Mouse (Mus musculus) gonadal fat pad, adult 2 months (tissue): ENCODE results near the gene Gm49486. TPM values are rescaled to one million over a fixed set of nuclear protein-coding genes. Genes with fewer than 3 reads are reported as not detected.
"Not testable (repeated sequence)": the region's sequence is repeated elsewhere in the genome, so short reads cannot be mapped to it uniquely, and the experiment has no call there.

ENCODE experiments used
- DNase-seq: peaks from one replicate; pipeline ENCODE4 v3.0.0-alpha.2; 2012; ENCODE audit warnings: low read depth
- polyA plus RNA-seq: library from polyadenylated mRNA; depleted of rRNA; stranded (reverse); fragments of >200 nt; gene quantifications from 2 replicates; pipeline ENCODE4 v1.2.3, GENCODE M21; 2012

Gm49486 gene
- polyA plus RNA-seq, 1 experiment, result 0.11 TPM

GRCm38 (mm10) chr15:79224685-79225084 is 4.5 kb upstream of the Gm49486 start:
- no peak for DNase-seq

GRCm38 (mm10) chr15:79225780-79226179 is 3.4 kb upstream of the Gm49486 start:
- DNase-seq, result not testable (repeated sequence)

GRCm38 (mm10) chr15:79235268-79235667 is 6.1 kb downstream of the Gm49486 start:
- no peak for DNase-seq

GRCm38 (mm10) chr15:79238036-79238435 is 8.8 kb downstream of the Gm49486 start:
- DNase-seq, result no peak

GRCm38 (mm10) chr15:79242574-79243233 is 13.5 kb downstream of the Gm49486 start:
- DNase-seq, result no peak

- DNase-seq, result no peak
Measured at GRCm38 (mm10) chr15:79243234-79244042, 14.2 kb downstream of the Gm49486 start.

- no peak for DNase-seq
Measured at GRCm38 (mm10) chr15:79244071-79244893, 15.1 kb downstream of the Gm49486 start.

GRCm38 (mm10) chr15:79245321-79245720 is 16.1 kb downstream of the Gm49486 start:
- no peak for DNase-seq

- DNase-seq, result no peak
Measured at GRCm38 (mm10) chr15:79250236-79250635, 21.0 kb downstream of the Gm49486 start.

GRCm38 (mm10) chr15:79251168-79251567 is 22.0 kb downstream of the Gm49486 start:
- no peak for DNase-seq

GRCm38 (mm10) chr15:79251781-79252491 is 22.7 kb downstream of the Gm49486 start:
- no peak for DNase-seq

GRCm38 (mm10) chr15:79252580-79252979 is 23.4 kb downstream of the Gm49486 start:
- no peak for DNase-seq

GRCm38 (mm10) chr15:79254661-79255060 is 25.5 kb downstream of the Gm49486 start, which contains the start of gene Slc16a8:
Gene Slc16a8, minus strand, starts transcription at chr15:79254761.
- no peak for DNase-seq

- no peak for DNase-seq
Measured at GRCm38 (mm10) chr15:79258521-79258920, 29.3 kb downstream of the Gm49486 start.

- no peak for DNase-seq
Measured at GRCm38 (mm10) chr15:79261095-79261725, 32.0 kb downstream of the Gm49486 start.

- no peak for DNase-seq
Measured at GRCm38 (mm10) chr15:79261757-79262156, 32.6 kb downstream of the Gm49486 start.

GRCm38 (mm10) chr15:79262375-79262774 is 33.2 kb downstream of the Gm49486 start:
- DNase-seq, result no peak

GRCm38 (mm10) chr15:79262786-79263309 is 33.7 kb downstream of the Gm49486 start:
- no peak for DNase-seq

GRCm38 (mm10) chr15:79263726-79264125 is 34.5 kb downstream of the Gm49486 start:
- no peak for DNase-seq

- DNase-seq, result no peak
Measured at GRCm38 (mm10) chr15:79265384-79265783, 36.2 kb downstream of the Gm49486 start.

- DNase-seq, result no peak
Measured at GRCm38 (mm10) chr15:79268521-79268920, 39.3 kb downstream of the Gm49486 start.
